Mouse (Mus musculus): ENCODE data around the gene Xpo6. TPM values are rescaled to one million over a fixed set of nuclear protein-coding genes. Genes with fewer than 3 reads are reported as not detected.

Gene Xpo6
- 159 and 193 TPM in 2 replicates for polyA plus RNA-seq (2012; rRNA removed)

GRCm38 (mm10) chr7:126200178-126200996 lies at the start of gene Xpo6:
Xpo6 (minus strand) TSS chr7:126200501.

GRCm38 (mm10) chr7:126082286-126082741 lies 118.0 kb downstream of the Xpo6 start, which contains the start of gene Gsg1l:
Gsg1l (minus strand) TSS chr7:126082411.

Other genes starting within 250 kb of the Xpo6 start
- gene Gsg1l, start 118.1 kb downstream of the Xpo6 start, polyA plus RNA-seq (2012; rRNA removed), result 16.9 and 17.8 TPM in 2 replicates
- gene Sbk1, start 72.1 kb upstream of the Xpo6 start, polyA plus RNA-seq (2012; rRNA removed), result 308 and 368 TPM in 2 replicates
- gene Lat, start 169.1 kb upstream of the Xpo6 start, polyA plus RNA-seq (2012; rRNA removed), result 2.3 and 3.1 TPM in 2 replicates
- gene Spns1, start 176.9 kb upstream of the Xpo6 start, polyA plus RNA-seq (2012; rRNA removed), result 169 and 177 TPM in 2 replicates
- gene Nfatc2ip, start 196.2 kb upstream of the Xpo6 start, polyA plus RNA-seq (2012; rRNA removed), result 12.3 and 14.0 TPM in 2 replicates
- 0.06 and 0.09 TPM in 2 replicates for gene Cd19, start 214.4 kb upstream of the Xpo6 start, polyA plus RNA-seq (2012; rRNA removed)
- 25.2 and 30.6 TPM in 2 replicates for gene Rabep2, start 228.3 kb upstream of the Xpo6 start, polyA plus RNA-seq (2012; rRNA removed)